Mouse (Mus musculus): Measurements from ENCODE around the gene Pnpla6.

DNA sequence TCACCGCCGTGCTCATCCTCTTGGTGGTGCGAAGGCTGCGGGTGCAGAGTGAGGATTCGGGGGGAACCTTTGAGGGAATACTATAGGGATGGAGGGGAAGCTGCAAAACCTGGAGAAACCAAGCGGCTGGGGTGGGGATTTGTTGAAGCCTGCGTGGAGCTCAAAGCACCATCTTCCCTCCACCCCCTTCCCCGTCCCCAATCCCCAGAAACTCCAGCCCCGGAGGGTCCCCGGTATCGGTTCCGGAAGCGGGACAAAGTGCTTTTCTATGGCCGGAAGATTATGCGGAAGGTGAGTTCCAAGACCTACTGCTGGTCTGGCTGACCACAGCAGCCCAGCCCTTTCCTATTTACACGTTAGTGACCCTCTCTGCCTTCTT is 1.9 kb downstream of the Pnpla6 start:
- no peak for TF ChIP-seq ZNF384 (IDR thresholded peaks at IDR 0.05; ENCODE audit: low read depth, low read length)
- no peak for TF ChIP-seq ZC3H11A (IDR thresholded peaks at IDR 0.05; ENCODE audit: borderline replicate concordance, low read depth, low read length)
- no peak for TF ChIP-seq MAFK (IDR thresholded peaks at IDR 0.05; ENCODE audit: insufficient read depth, low read depth, low read length)
- TF ChIP-seq CHD2 (IDR thresholded peaks at IDR 0.05; ENCODE audit: low read depth, low read length), result no peak

All from ES-E14 (cell line).